Mouse (Mus musculus): ENCODE measurements around the gene Aldh3a2. TPM values are rescaled to one million over a fixed set of nuclear protein-coding genes. Genes with fewer than 3 reads are reported as not detected.

Gene Aldh3a2
- polyA plus RNA-seq, 1 experiment from 2014 or later = 49.7 TPM

DNA sequence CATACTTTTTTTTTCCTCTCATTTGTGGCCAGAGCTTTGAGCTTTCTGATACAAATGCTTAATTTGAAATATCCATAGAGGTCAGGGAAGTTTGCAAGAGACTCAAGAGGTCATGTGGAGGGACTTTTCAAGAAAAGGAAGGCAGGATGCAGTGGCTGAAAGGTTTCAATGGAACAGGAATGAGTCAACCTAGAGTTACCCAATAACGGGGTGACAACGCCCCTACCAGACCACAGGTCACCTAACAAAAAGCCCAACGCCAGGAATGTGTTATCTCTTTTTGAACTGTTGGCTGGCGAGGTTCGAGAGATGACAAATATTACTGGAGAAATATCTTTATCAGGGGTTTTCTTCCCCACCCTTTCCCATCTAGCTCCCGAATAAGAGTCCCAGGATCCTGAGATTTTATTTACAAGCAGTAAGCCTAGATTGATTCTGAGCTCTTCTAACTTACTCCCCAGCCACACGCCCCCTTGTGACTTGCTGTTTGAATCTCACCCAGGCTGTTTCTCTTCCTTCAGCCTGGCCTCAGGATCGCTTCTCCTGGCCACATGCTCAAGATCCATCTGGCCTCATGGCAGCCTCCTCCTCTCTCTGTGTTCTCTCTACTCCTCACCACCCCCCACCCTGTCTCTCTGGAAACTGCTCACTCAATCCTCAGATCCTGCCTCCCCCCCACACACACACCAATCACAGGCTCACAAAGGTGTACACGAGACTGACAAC is 46.9 kb downstream of the Aldh3a2 start:
- in situ Hi-C loops (cut with MboI; ENCODE audit: low pct_unique_long_range_greater_than_20kb) = no loop called here

DNA sequence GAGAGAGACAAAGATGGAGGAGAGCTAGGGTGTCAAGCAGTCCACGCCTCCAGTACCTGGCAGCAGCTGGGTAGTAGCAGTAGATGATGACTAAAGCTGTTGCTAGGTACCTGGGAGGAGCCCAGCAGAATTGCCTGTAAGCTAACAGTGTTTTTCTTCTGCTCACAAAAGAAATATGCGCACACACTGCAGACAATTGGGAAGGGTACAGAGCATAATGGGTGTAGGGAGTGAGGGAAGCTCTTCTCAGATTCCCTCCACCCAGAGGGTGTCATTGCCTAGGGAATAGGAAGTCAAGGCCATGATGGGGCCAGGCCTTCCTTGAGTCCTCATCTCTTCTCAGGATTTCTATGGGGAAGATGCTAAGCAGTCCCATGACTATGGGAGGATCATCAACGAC is 51.3 kb downstream of the Aldh3a2 start:
- in situ Hi-C loops (cut with MboI; ENCODE audit: low pct_unique_long_range_greater_than_20kb) = no loop called here
- DNase-seq (ENCODE audit: low read depth, low spot score) (no peak), ATAC-seq (no peak)
- ChIA-PET CTCF (no interaction called here), POLR2A (interaction anchor here (0.7 kb wide), 1 partner anchor 486 kb away, joined by 3 read pairs; no protein-coding TSS in a partner anchor)
- TF ChIP-seq CTCF (IDR thresholded peaks at IDR 0.05) = no peak
- H3K27me3 ChIP-seq = peaks cover 34% of the 10 kb centered on the region

More for the DNA sequence above, 46.9 kb downstream of the Aldh3a2 start:
- ChIA-PET POLR2A (no interaction called here), CTCF (no interaction called here)
- ATAC-seq = no peak
- peaks cover 16% of the 10 kb centered on the region for H3K27me3 ChIP-seq
- no peak for DNase-seq (ENCODE audit: low read depth, low spot score)
- no peak for TF ChIP-seq CTCF (IDR thresholded peaks at IDR 0.05)

- in situ Hi-C loops (cut with MboI; ENCODE audit: low pct_unique_long_range_greater_than_20kb) = no loop called here
- ChIA-PET POLR2A (no interaction called here), CTCF (no interaction called here)
- ATAC-seq (no peak), DNase-seq (ENCODE audit: low read depth, low spot score) (no peak)
- TF ChIP-seq CTCF (IDR thresholded peaks at IDR 0.05) = no peak
- H3K27me3 ChIP-seq = peaks cover 44% of the 10 kb centered on the region
Observed at GRCm38 (mm10) chr11:61212102-61212501, 55.2 kb downstream of the Aldh3a2 start.

- ChIA-PET POLR2A (no interaction called here), CTCF (no interaction called here)
- H3K27me3 ChIP-seq = peaks cover 38% of the 10 kb centered on the region
- DNase-seq (ENCODE audit: low read depth, low spot score) = no peak
- no peak for ATAC-seq
- in situ Hi-C loops (cut with MboI; ENCODE audit: low pct_unique_long_range_greater_than_20kb) = no loop called here
- TF ChIP-seq CTCF (IDR thresholded peaks at IDR 0.05) = no peak
Observed at GRCm38 (mm10) chr11:61208316-61208715, 58.9 kb downstream of the Aldh3a2 start.

- POLR2A ChIA-PET = no interaction called here
- no peak for TF ChIP-seq CTCF (IDR thresholded peaks at IDR 0.05)
- in situ Hi-C loops (cut with MboI; ENCODE audit: low pct_unique_long_range_greater_than_20kb) = no loop called here
Observed at GRCm38 (mm10) chr11:61207487-61208246, 59.6 kb downstream of the Aldh3a2 start, which contains the start of gene Aldh3a1. Gene Aldh3a1 (plus strand): TSS chr11:61207537.

GRCm38 (mm10) chr11:61206136-61206535 is 61.1 kb downstream of the Aldh3a2 start:
- ChIA-PET CTCF (no interaction called here), POLR2A (no interaction called here)
- ATAC-seq (no peak), DNase-seq (ENCODE audit: low read depth, low spot score) (no peak)
- H3K27me3 ChIP-seq = peaks cover 22% of the 10 kb centered on the region
- no peak for TF ChIP-seq CTCF (IDR thresholded peaks at IDR 0.05)
- in situ Hi-C loops (cut with MboI; ENCODE audit: low pct_unique_long_range_greater_than_20kb) = no loop called here

More at GRCm38 (mm10) chr11:61207487-61208246, 59.6 kb downstream of the Aldh3a2 start, which contains the start of gene Aldh3a1:
- CTCF ChIA-PET = no interaction called here
- DNase-seq (ENCODE audit: low read depth, low spot score) (no peak), ATAC-seq (no peak)
- H3K27me3 ChIP-seq = peaks cover 32% of the 10 kb centered on the region

- POLR2A ChIA-PET = interaction anchor here (0.6 kb wide), 1 partner anchor 515 kb away, joined by 3 read pairs; the partner anchor contains the start of gene Slc5a10
- TF ChIP-seq CTCF (IDR thresholded peaks at IDR 0.05) = no peak
- ATAC-seq (no peak), DNase-seq (ENCODE audit: low read depth, low spot score) (no peak)
- peaks cover 17% of the 10 kb centered on the region for H3K27me3 ChIP-seq
- in situ Hi-C loops (cut with MboI; ENCODE audit: low pct_unique_long_range_greater_than_20kb) = no loop called here
- CTCF ChIA-PET = no interaction called here
Observed at GRCm38 (mm10) chr11:61205167-61205950, 61.9 kb downstream of the Aldh3a2 start.

DNA sequence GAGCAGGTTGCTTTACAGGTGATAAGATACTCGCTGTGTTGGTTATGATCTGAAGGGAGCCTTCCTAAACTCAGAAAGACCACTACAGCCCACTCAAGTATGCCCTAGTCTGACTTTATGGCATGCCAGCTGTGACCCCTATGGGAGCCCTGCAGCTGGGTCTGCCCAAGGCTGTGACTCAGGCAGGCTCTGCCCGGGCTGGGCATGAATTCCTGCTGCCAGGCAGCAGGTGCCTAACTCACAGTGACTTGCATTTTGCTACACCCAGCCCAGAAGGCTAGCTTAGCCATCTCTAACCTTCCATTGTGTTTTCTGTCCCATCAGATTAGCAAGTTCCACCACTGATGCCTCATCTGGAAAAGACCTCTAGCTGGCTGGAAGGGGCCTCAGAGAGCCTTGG is 64.5 kb downstream of the Aldh3a2 start:
- TF ChIP-seq CTCF (IDR thresholded peaks at IDR 0.05) = no peak
- DNase-seq (ENCODE audit: low read depth, low spot score) (no peak), ATAC-seq (no peak)
- H3K27me3 ChIP-seq = peaks cover 4% of the 10 kb centered on the region
- POLR2A ChIA-PET = no interaction called here
- in situ Hi-C loops (cut with MboI; ENCODE audit: low pct_unique_long_range_greater_than_20kb) = no loop called here
- CTCF ChIA-PET = interaction anchor here (0.8 kb wide), 1 partner anchor 12 kb away, joined by 3 read pairs; no protein-coding TSS in a partner anchor

GRCm38 (mm10) chr11:61202186-61202585 is 65.1 kb downstream of the Aldh3a2 start:
- in situ Hi-C loops (cut with MboI; ENCODE audit: low pct_unique_long_range_greater_than_20kb) = no loop called here

GRCm38 (mm10) chr11:61199620-61200362 is 67.5 kb downstream of the Aldh3a2 start:
- in situ Hi-C loops (cut with MboI; ENCODE audit: low pct_unique_long_range_greater_than_20kb) = no loop called here
- H3K27me3 ChIP-seq = no peaks in the 10 kb centered on the region
- ChIA-PET CTCF (no interaction called here), POLR2A (no interaction called here)
- TF ChIP-seq CTCF (IDR thresholded peaks at IDR 0.05) = no peak
- no peak for DNase-seq (ENCODE audit: low read depth, low spot score)
- ATAC-seq = no peak

More at GRCm38 (mm10) chr11:61202186-61202585, 65.1 kb downstream of the Aldh3a2 start:
- ATAC-seq = no peak
- ChIA-PET CTCF (interaction anchor here (0.8 kb wide), 1 partner anchor 11 kb away, joined by 3 read pairs; no protein-coding TSS in a partner anchor), POLR2A (no interaction called here)
- TF ChIP-seq CTCF (IDR thresholded peaks at IDR 0.05) = no peak
- no peak for DNase-seq (ENCODE audit: low read depth, low spot score)
- no peaks in the 10 kb centered on the region for H3K27me3 ChIP-seq
